Mouse (Mus musculus) adipocyte (in vitro differentiated cells): Measurements from ENCODE around the gene Gm12845.
"Not testable (repeated sequence)": the region's sequence is repeated elsewhere in the genome, so short reads cannot be mapped to it uniquely, and the experiment has no call there.

Experiments used
- DNase-seq: peaks from one replicate; pipeline ENCODE4 v3.0.0-alpha.2; 2016; ENCODE audit warnings: low spot score

Gm12845 gene

DNA sequence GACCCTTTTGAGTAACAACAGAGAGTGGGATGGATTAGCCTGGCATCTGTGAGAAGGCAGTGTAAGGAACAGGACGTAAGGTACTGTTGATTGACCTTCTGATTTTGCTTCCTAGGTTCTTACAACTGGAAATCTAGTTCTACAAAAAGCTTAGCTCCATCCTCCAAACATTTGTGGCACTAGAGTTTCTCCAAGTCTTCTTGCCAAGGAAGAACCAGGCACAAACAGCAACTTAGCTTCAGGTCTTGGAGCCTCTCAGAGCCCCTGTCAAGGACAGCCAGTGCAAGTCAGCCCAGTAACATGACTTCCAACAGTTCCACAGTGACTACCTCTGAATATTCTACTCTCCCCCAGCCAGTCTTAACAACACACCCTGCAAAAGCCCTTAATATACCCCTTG is at the start of gene Gm12845:
TSS of gene Gm12845 (plus strand) at position 301 of the 400 bp plus-strand sequence.
- no peak for DNase-seq

DNA sequence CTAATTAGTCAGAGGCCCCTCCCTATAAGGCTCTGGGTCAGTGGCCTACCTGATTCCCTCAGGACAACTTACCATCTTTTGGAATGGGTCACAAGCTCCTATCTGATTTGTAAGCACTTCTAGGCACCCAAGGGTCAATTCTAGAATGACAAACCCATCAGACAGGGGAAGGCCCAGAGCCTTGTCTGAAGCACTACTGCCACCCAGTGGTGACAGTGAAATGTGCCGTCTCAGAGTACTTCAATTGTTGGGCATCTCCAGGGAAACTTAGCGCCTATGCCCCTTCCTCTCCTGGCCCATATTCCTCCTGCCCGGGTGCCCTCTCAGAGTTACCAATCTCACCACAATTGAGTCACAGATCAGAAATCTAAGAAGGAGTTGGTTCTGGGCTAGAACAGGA is 47.3 kb upstream of the Gm12845 start:
- DNase-seq = peak; percentile 87

GRCm38 (mm10) chr4:117680963-117681362 is 43.2 kb upstream of the Gm12845 start:
- DNase-seq = no peak

GRCm38 (mm10) chr4:117681931-117682461 is 42.2 kb upstream of the Gm12845 start, which contains the start of gene Dmap1:
Gene Dmap1 (minus strand): TSS chr4:117682273.
- peak; percentile 86 for DNase-seq

DNA sequence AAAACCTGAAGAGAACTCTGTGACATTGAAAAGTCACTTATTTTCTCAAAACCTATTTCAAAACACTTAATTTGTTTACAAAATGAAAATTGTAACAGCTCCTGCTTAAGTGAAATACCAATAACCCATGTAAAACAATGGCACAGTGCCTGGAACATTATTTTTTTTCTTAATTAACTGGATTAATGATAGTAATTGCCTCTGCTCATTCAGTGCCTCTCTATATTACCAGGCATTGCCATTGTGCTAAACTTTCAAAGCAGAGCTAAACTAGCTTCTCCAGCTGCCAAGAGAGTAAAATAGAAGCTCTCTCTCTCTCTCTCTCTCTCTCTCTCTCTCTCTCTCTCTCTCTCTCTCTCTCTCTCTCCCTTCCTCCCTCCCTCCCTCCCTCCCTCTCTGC is 41.7 kb upstream of the Gm12845 start:
- DNase-seq = no peak

- DNase-seq = no peak
Observed at GRCm38 (mm10) chr4:117683048-117683768, 41.0 kb upstream of the Gm12845 start.

DNA sequence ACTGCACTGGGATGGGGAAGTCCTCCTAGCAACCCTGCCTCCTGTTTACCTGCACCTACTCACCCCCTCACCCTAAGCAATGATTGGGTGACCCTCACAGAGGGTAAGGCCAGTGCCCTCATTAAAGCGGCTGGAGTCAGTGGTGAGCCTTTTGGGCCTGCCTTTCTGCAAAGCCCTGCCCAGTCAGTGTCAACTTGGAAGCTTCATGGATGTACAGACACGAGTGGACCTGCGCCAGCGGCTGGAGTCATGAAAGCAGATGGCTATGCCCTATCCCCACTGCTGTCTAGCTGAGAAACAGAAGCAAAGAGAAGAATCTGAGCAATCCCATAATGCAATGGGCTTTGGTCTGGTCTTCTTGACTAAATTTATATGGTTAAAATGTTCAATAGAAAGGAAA is 37.9 kb upstream of the Gm12845 start:
- no peak for DNase-seq

GRCm38 (mm10) chr4:117705361-117705760 is 18.9 kb upstream of the Gm12845 start:
- peak; percentile 64 for DNase-seq

DNA sequence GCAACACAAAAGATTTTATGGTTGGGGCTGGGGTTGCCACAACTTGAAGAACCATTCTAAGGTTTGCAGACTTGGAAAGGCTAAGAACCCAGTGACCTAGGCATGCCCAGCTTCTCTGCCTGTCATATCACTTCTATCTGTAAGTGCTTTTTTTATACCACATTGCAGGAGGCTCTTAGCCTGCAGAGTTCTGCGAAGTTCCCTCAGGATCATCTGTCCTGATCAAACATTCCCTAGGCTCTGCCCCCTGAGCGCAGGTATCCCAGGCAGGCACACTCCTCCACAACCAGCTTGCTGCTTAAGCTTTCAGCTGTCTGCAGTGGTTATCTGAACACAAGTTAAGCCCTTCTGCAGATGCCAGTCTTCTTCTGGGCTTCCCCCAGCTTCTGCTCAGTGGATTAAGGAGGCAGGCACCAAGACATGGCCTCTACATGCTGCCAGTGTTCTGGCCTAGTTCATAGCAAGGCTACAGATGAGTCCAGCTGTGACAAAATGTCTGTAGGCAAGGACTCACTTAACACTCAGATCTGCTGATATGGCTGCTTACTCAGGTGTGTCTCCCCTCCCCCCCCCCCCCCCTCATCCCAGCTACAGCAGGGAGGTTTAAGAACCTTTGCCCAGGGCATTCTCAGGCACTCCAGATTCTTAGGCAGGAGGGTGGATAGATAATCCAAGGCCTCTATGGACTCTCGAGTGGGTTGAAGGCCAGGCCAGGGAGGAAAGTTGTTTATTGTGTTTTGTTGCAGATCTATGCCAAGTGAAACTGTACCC is 15.2 kb upstream of the Gm12845 start:
- DNase-seq = no peak

DNA sequence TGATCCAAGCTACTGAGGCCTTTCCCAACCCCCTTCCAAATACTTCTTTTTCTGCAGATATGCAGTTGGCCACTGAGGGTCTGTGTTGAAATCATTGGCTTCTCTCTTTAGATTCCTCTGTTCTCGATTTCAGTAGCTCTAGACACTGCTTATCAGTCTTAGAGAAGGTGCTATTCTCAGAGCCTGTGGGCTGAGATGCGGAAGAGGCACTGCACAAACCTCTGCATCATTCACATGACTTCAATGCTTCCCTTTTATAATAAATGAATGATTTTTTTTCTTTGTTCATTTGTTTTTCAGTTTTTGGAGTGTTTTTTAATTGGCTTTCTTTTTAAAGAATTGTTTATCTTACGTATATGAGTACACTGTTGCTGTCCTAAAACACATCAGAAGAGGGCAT is 11.9 kb upstream of the Gm12845 start:
- DNase-seq = no peak

- DNase-seq = no peak
Observed at GRCm38 (mm10) chr4:117713303-117714098, 10.7 kb upstream of the Gm12845 start.

- DNase-seq = no peak
Observed at GRCm38 (mm10) chr4:117731926-117732325, 7.7 kb downstream of the Gm12845 start.

DNA sequence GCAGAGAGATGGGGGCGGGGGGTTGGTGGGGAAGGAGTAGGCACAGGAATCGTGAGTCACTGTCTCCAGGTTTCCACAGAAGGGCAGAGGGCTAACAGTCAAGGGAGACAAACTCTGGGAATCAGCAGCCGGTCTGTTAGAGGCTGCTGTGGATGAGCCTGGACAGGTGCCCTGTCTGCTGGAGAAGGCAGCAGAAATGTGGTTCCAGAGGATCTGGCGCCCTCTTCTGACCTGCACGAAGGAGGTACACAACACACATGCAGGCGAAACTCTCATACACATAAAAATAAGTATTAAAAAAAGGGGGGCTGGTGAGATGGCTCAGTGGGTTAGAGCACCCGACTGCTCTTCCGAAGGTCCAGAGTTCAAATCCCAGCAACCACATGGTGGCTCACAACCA is 13.3 kb downstream of the Gm12845 start:
- no peak for DNase-seq

DNA sequence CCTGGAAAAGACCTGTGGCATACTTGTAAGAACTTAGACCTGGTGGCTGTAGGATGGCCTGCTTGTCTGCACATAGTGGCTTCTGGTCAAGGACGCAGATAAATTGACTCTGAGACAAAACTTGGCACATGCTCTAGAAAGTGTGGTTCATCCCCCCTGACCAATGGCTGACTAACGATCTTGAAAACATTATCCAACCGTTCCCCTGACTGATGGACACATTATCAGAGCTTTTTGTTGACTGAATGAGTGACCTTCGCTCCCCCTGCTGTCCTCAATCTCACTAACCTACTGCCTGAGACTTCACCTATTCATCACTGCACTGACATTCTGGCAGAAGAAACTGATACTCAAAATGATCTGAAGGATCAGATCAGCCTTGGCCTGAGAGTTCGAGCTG is 28.3 kb downstream of the Gm12845 start:
- DNase-seq = not testable (repeated sequence)

DNA sequence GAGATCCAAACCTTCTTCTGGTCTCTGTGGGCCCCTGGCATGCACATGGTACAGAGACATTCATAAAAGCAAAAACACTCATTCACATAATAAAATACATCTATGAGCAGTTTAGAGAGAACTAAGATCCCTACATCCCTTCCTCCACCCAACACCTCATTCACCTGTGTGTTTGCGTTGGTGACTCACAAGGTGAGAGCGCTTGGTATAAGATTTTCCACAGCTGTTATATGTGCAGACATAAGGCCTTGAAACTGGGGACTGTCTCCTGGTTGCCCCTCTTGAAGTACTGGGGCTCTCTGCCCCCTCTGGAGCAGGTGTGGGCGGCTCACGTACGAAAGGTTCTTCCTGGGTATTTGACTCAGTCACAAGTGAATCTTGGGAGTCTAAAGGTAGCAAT is 35.9 kb downstream of the Gm12845 start:
- DNase-seq = no peak

DNA sequence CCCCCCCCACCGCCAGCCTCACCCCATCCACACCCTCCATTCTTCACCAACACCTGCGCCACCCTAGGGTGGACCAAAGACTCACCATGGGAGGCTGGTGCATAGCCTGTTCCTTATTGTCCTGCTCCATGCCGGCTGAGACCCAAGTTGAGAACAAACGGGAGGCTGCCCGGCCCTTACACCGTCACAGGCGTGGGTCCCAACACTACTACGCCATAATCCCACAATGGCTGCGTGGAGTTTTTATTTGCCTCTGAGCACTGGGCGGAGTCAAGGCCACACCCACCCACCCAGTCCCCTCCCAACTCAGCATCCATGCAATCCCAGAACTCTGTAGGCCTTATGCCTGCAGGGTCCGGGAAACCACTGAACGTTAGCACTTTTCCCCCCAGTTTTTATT is 41.2 kb downstream of the Gm12845 start, which contains the start of gene Klf17:
TSS of gene Klf17 (minus strand) at position 233 of the 400 bp plus-strand sequence.
- DNase-seq = no peak

- peak; percentile 77 for DNase-seq
Observed at GRCm38 (mm10) chr4:117770935-117771334, 46.7 kb downstream of the Gm12845 start.

- no peak for DNase-seq
Observed at GRCm38 (mm10) chr4:117772960-117773359, 48.7 kb downstream of the Gm12845 start.
